Mouse (Mus musculus): ENCODE data around the gene Plcl2.

Gene Plcl2

GRCm38 (mm10) chr17:50499091-50499790 is 10.0 kb upstream of the Plcl2 start:
- DNase-seq (ENCODE audit: low read depth, low spot score): no peak

DNA sequence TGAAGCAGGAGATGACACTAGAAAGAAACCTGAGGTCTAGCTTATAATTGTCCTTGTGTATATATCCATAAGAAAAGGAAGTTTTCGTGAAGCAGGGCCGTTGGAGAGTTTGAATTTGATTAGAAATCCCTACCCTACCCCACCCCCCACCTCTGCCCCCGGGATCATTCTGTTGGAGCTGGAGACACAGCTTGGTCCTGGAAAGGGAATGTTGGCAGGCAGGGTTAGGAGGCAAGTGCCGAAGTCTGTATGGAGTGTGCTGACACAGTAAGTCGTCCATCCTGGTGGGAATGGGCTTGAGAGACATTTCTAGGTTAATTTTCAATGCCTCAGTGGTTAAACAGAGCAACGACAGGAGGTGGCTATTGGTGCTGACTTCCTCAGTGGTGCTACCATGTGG is 8.4 kb upstream of the Plcl2 start:
- no peak for DNase-seq (ENCODE audit: low read depth, low spot score)

- DNase-seq (ENCODE audit: low read depth, low spot score): no peak
Observed at GRCm38 (mm10) chr17:50503075-50503474, 6.1 kb upstream of the Plcl2 start.

- no peak for DNase-seq (ENCODE audit: low read depth, low spot score)
Observed at GRCm38 (mm10) chr17:50504070-50504846, 4.9 kb upstream of the Plcl2 start.

DNA sequence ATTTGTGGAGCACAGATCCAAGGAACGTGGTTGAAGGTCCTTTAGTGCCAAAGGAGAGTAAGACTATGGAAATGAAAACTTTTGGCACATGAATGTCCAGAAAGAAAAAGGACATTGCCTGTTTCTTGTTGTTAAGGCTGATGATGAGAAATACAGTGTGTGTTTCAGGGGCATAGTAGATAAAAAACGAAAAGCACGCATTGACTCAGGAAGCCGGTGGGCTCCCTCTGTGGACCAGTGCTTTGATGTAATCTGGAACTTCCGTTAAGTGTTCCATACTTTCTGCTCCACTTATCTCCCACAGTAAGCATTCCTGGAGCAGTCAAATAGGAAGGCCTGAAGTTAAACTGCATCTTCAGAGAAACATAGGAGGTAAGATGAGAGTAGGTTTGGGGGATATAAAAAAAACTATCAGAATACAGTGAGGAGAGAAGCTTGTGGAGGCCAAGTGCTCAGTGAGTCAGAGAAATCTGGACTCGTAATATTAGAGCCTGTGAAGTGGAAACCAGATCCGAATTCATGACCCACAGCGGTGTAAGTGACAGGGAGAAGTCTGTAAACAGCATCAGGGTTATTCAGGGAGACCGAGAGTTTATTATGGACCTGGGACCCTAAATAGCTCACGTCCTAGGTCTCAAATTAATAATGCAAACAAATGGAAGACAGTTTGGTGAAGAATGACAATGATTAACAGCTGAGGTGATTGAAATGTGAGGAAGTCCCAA is 3.1 kb upstream of the Plcl2 start:
- DNase-seq (ENCODE audit: low read depth, low spot score): no peak

DNA sequence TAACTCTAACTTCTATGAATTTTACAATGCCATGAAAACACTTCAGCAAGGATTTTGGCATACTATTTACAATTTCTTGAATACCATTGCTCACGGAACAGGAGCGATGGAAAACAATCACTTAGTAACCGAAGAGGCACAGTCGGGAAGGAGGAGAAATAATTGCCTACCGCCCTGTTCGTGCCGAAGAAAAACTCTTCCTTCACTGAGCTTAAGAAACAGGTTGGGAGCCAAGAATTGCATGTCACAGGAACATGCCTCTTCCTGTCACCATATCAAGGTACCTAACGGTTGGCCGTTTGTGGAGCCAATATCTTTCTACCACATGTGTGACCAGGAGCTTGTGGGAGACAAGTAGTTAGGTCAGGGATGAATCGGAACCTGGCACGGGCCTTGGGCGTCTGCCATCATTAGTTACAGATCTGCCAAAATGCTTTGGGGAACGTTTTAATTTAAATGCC is 2.3 kb upstream of the Plcl2 start:
- no peak for DNase-seq (ENCODE audit: low read depth, low spot score)

GRCm38 (mm10) chr17:50508055-50508774 is 988 bp upstream of the Plcl2 start:
- DNase-seq (ENCODE audit: low read depth, low spot score): peak; percentile 23

DNA sequence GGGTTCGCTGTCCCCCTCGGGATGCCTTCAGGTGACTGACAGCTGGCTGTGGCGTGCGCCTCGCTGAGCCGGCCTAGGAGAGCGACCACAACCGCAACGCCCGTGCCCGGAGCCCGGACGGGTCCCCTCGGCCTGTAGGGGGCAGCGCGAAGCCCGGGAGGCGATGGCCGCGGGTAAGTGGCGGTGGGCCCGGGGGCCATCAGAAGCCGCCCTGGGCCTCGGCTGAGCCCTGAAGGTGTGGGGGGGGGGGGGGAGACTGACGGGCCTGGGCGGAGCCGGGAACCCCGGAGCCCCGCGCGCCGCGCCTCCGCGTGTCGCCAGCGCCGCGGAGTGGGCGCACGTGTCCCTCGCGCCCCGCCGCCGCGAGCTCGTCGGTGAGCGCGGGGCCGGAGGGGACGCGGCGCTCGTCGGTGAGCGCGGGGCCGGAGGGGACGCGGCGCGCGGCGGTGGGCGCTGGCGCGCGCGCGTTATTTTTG is 390 bp upstream of the Plcl2 start:
- peak; percentile 74 for DNase-seq (ENCODE audit: low read depth, low spot score)

DNA sequence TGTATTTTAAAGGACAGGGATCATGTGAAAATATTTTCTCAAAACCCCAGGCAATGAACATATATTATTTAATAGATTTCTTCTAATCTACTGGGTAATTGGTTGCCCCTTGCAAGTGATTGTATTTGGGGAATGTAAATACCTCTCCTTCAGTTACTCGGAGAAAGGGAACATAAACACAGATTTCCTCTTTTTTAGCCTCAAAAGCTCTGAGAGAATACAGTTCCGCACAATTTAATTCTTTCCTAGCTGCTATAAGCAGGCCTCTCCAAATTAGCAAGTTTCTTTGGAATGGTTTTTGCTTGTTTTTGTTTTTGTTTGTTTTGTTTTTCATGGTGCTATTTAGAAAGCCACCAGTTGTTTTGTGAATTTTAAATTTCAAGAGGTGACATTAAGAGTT is 1.1 kb downstream of the Plcl2 start:
- no peak for DNase-seq (ENCODE audit: low read depth, low spot score)

DNA sequence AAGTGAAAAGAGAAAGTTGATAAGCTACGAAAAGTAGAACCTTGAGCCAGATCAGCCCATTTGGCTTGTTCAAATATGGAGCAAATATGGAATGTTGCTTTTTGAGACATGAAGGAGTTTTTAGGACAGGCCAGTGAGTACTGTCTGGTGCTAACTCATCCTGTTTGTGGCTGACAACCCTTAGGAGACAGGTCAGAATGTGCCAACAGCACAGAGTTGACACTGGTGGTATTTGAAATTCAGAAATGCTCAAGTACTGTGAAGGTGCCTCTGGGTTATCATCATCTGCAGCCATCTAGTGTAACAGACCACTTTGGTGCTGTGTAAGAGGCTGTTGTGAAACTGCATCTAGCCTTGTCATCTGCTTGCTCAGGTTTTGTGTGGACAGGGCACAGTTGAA is 1.5 kb downstream of the Plcl2 start:
- no peak for DNase-seq (ENCODE audit: low read depth, low spot score)

DNA sequence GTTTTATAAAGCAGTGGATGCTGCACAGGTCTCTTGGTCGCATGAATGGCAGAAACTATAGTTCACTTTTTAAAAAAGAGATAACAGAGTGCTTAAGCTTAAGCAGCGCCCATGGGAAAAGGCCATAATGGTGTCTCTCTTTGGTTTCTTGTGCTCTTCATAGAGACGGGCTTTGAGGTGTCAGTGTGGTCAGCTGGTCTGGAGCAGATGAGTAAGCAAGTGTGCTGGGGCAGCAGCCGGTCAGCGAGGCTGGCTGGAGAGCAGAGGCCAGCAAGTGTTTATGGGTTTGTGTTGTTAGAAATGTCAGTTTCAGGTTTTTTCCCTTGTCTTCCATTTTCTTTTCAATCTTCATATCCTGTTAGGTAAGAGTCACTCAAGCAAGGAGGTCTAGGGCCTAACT is 3.0 kb downstream of the Plcl2 start:
- DNase-seq (ENCODE audit: low read depth, low spot score): no peak

DNA sequence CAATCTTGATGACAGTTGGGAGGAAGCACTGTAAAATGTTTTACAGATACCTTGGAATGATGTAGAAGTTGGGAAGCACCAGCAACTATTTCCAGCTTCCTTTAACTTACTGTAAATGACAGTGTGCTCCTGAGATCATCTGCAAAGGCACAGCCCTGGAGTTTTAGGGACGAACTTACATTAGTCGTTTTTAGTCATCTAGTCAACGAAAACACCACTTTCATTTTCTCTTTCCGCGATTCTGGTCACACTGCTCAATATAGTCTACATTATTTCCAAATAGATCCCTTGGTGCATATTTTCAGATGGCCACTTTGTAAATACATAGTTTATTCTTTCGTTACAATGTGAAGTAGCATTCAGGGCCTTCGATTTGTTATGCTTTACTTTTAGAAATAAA is 3.6 kb downstream of the Plcl2 start:
- no peak for DNase-seq (ENCODE audit: low read depth, low spot score)

- peak; percentile 26 for DNase-seq (ENCODE audit: low read depth, low spot score)
Observed at GRCm38 (mm10) chr17:50513376-50513775, 4.2 kb downstream of the Plcl2 start.

GRCm38 (mm10) chr17:50514012-50514411 is 4.8 kb downstream of the Plcl2 start:
- DNase-seq (ENCODE audit: low read depth, low spot score): no peak

- no peak for DNase-seq (ENCODE audit: low read depth, low spot score)
Observed at GRCm38 (mm10) chr17:50515926-50516325, 6.7 kb downstream of the Plcl2 start.

DNA sequence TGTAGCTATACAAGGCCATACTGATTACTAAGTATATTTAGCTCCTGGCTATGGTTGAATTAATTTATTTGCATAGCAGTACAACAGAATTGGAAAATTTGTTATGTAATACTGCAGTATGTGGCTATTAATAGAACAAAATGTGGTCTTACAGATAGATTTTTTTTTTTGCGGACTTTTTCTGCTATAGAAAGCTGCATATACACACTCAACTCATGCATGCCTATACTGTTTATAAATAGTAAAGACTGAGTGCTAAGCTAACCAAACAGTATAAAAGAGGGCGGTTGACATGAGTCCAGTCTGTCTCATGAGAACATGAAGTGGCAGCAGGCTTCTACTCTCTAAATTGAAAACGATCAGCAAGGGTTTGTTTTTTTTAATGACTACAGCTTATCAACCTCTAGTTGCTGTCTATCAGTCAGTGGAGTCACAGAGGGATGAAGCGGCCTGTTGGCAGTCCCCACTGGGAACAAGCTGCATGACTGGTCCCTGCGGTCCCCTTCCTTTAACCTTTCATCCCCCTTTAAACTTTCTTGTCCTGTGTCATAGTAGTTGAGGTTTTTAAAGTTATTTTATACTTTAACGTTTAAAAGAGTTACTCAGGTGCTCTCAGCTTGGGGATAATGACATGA is 8.7 kb downstream of the Plcl2 start:
- no peak for DNase-seq (ENCODE audit: low read depth, low spot score)

DNA sequence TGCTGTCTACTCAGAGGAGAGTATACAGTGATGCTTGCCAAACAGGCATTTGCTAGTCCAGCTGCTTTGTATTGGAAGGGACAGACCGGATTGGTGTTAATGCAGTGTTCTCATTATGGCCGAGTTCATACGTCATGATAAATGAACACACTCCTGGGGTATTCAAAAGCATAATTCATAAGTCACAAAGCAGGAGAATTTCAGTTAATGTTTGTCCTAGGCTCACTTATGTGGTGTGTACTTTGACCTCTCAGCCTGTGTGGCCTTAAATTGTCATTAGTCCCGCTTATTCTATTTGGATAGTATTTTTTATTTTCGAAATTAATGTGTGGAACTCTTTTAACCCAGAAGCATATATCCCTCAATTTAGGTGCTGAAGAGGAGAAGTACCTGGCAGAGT is 10.4 kb downstream of the Plcl2 start:
- DNase-seq (ENCODE audit: low read depth, low spot score): no peak

GRCm38 (mm10) chr17:50522473-50523083 is 13.4 kb downstream of the Plcl2 start:
- no peak for DNase-seq (ENCODE audit: low read depth, low spot score)

- peak; percentile 21 for DNase-seq (ENCODE audit: low read depth, low spot score)
Observed at GRCm38 (mm10) chr17:50524970-50525369, 15.8 kb downstream of the Plcl2 start.

DNA sequence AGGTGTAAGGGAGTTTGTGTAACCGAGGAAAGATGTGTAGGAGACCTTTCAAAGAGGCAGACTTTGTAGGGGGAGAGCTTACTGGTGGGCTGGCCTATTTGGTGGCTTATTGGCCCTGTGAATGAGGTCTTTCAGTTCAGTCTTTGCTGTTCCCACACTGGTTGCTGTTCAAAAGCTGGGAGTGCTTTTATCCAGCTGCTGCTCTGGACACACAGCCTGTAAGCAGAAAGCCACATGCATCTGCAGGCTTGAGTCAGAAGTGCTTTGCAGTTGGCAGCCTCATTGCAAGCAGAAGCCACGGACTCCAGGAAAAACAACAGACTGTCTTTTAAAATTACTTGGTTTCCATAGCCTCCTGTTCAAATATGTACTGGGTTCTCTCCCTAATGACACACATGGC is 16.6 kb downstream of the Plcl2 start:
- no peak for DNase-seq (ENCODE audit: low read depth, low spot score)

DNA sequence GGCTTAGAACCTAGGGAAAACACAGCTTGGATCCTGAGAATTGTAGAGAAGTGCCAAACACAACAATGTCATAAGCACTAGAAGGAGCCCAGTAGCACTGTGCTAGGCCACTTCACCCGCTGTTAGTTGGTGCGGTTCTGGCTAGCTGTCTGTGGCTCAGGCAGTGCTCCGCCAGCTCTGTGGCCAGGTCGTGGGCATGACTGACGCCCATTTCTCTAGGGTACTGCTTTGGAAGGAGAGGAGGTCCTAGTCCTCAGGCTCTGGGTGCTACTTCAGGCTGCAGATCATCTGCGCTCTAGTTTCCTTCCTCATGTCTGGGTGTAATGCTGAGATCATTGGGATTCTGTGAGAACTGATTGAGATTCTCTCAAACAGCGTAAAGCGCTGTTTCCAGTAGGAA is 20.9 kb downstream of the Plcl2 start:
- peak; percentile 27 for DNase-seq (ENCODE audit: low read depth, low spot score)

All from ZHBTc4 (cell line).